Mouse (Mus musculus): ENCODE measurements around the gene Gadd45g.

GRCm38 (mm10) chr13:51888426-51888825 lies 41.9 kb downstream of the Gadd45g start:
- TF ChIP-seq HCFC1 (IDR thresholded peaks at IDR 0.05; ENCODE audit: borderline replicate concordance, insufficient read depth, low read length) = no peak
- no peak for TF ChIP-seq CHD2 (IDR thresholded peaks at IDR 0.05; ENCODE audit: low read depth, low read length)
- TF ChIP-seq MAFK (IDR thresholded peaks at IDR 0.05; ENCODE audit: insufficient read depth, low read depth, low read length) = no peak
- no peak for TF ChIP-seq ZC3H11A (IDR thresholded peaks at IDR 0.05; ENCODE audit: borderline replicate concordance, low read depth, low read length)
- no peak for TF ChIP-seq ZNF384 (IDR thresholded peaks at IDR 0.05; ENCODE audit: low read depth, low read length)
